Mouse (Mus musculus): ENCODE data around the gene Slc2a13. TPM values are rescaled to one million over a fixed set of nuclear protein-coding genes. Genes with fewer than 3 reads are reported as not detected.

Slc2a13 gene
- polyA plus RNA-seq, 1 experiment from 2014 or later: 2.3 TPM

- ATAC-seq (replicated peaks): no peak
- Histone ChIP-seq H3K9me3 (no peaks in the 10 kb centered on the region), H3K4me2 (replicated peaks) (no peak overlapping the region), H3K36me3 (no peaks in the 10 kb centered on the region), H3K27me3 (no peaks in the 10 kb centered on the region), H3K27ac (replicated peaks) (no peak overlapping the region), H3K9ac (replicated peaks) (no peak overlapping the region), H3K4me3 (no peak overlapping the region), H3K4me1 (no peaks in the 10 kb centered on the region)
- WGBS: 87% methylated on average over 4 of the region's 4 CpGs
Observed at GRCm38 (mm10) chr15:91495014-91495413, 78.0 kb downstream of the Slc2a13 start.

- Histone ChIP-seq H3K4me3 (no peak overlapping the region), H3K4me1 (no peaks in the 10 kb centered on the region), H3K27me3 (no peaks in the 10 kb centered on the region), H3K36me3 (no peaks in the 10 kb centered on the region), H3K27ac (replicated peaks) (no peak overlapping the region), H3K9me3 (no peaks in the 10 kb centered on the region), H3K4me2 (replicated peaks) (no peak overlapping the region), H3K9ac (replicated peaks) (no peak overlapping the region)
- ATAC-seq (replicated peaks): no peak
- 75% methylated on average over 14 of the region's 14 CpGs for WGBS
Observed at GRCm38 (mm10) chr15:91479924-91480615, 93.0 kb downstream of the Slc2a13 start.

GRCm38 (mm10) chr15:91477766-91478165 is 95.3 kb downstream of the Slc2a13 start:
- 0 out of 2 replicates have a peak, but pooled peaks cover 4% of the 10 kb centered on the region for H3K9me3 ChIP-seq
- no peaks in the 10 kb centered on the region for H3K36me3 ChIP-seq
- H3K4me3 ChIP-seq: no peak overlapping the region
- no peak overlapping the region for H3K4me2 ChIP-seq (replicated peaks)
- 31% methylated on average over 5 of the region's 5 CpGs for WGBS
- H3K27ac ChIP-seq (replicated peaks): no peak overlapping the region
- no peak overlapping the region for H3K9ac ChIP-seq (replicated peaks)
- 0 out of 2 replicates have a peak, but pooled peaks have one; percentile 38 for ATAC-seq (replicated peaks)
- no peaks in the 10 kb centered on the region for H3K4me1 ChIP-seq
- no peaks in the 10 kb centered on the region for H3K27me3 ChIP-seq

GRCm38 (mm10) chr15:91473690-91474409 is 99.2 kb downstream of the Slc2a13 start:
- no peaks in the 10 kb centered on the region for H3K36me3 ChIP-seq
- H3K27me3 ChIP-seq: no peaks in the 10 kb centered on the region
- H3K9me3 ChIP-seq: 0 out of 2 replicates have a peak, but pooled peaks cover 4% of the 10 kb centered on the region
- H3K4me1 ChIP-seq: no peaks in the 10 kb centered on the region
- H3K4me2 ChIP-seq (replicated peaks): no peak overlapping the region
- H3K27ac ChIP-seq (replicated peaks): no peak overlapping the region
- H3K9ac ChIP-seq (replicated peaks): no peak overlapping the region
- 91% methylated on average over 2 of the region's 2 CpGs for WGBS
- H3K4me3 ChIP-seq: no peak overlapping the region
- no peak for ATAC-seq (replicated peaks)

GRCm38 (mm10) chr15:91465331-91465730 is 107.7 kb downstream of the Slc2a13 start:
- no peaks in the 10 kb centered on the region for H3K36me3 ChIP-seq
- peaks cover 12% of the 10 kb centered on the region for H3K4me1 ChIP-seq
- H3K27me3 ChIP-seq: no peaks in the 10 kb centered on the region
- ATAC-seq (replicated peaks): no peak
- H3K9me3 ChIP-seq: no peaks in the 10 kb centered on the region
- no peak overlapping the region for H3K27ac ChIP-seq (replicated peaks)
- H3K4me2 ChIP-seq (replicated peaks): no peak overlapping the region
- 82% methylated on average over 3 of the region's 3 CpGs for WGBS
- no peak overlapping the region for H3K9ac ChIP-seq (replicated peaks)
- H3K4me3 ChIP-seq: no peak overlapping the region

- Histone ChIP-seq H3K27ac (replicated peaks) (no peak overlapping the region), H3K27me3 (no peaks in the 10 kb centered on the region), H3K9me3 (no peaks in the 10 kb centered on the region), H3K9ac (replicated peaks) (no peak overlapping the region), H3K4me3 (no peak overlapping the region), H3K4me2 (replicated peaks) (no peak overlapping the region), H3K4me1 (peaks cover 12% of the 10 kb centered on the region), H3K36me3 (no peaks in the 10 kb centered on the region)
- WGBS: 78% methylated on average over 10 of the region's 10 CpGs
- no peak for ATAC-seq (replicated peaks)
Observed at GRCm38 (mm10) chr15:91463857-91464435, 109.1 kb downstream of the Slc2a13 start.

- H3K4me1 ChIP-seq: peaks cover 12% of the 10 kb centered on the region
- no peak overlapping the region for H3K4me3 ChIP-seq
- 44% methylated on average over 16 of the region's 16 CpGs for WGBS
- H3K27ac ChIP-seq (replicated peaks): no peak overlapping the region
- H3K9me3 ChIP-seq: no peaks in the 10 kb centered on the region
- H3K36me3 ChIP-seq: no peaks in the 10 kb centered on the region
- no peak overlapping the region for H3K9ac ChIP-seq (replicated peaks)
- ATAC-seq (replicated peaks): no peak
- H3K27me3 ChIP-seq: no peaks in the 10 kb centered on the region
- no peak overlapping the region for H3K4me2 ChIP-seq (replicated peaks)
Observed at GRCm38 (mm10) chr15:91463026-91463661, 109.9 kb downstream of the Slc2a13 start.

- no peaks in the 10 kb centered on the region for H3K9me3 ChIP-seq
- no peak overlapping the region for H3K27ac ChIP-seq (replicated peaks)
- 32% methylated on average over 2 of the region's 2 CpGs for WGBS
- no peak for ATAC-seq (replicated peaks)
- no peak overlapping the region for H3K4me3 ChIP-seq
- H3K4me1 ChIP-seq: peaks cover 12% of the 10 kb centered on the region
- no peaks in the 10 kb centered on the region for H3K27me3 ChIP-seq
- H3K4me2 ChIP-seq (replicated peaks): no peak overlapping the region
- H3K36me3 ChIP-seq: no peaks in the 10 kb centered on the region
- no peak overlapping the region for H3K9ac ChIP-seq (replicated peaks)
Observed at GRCm38 (mm10) chr15:91461940-91462339, 111.1 kb downstream of the Slc2a13 start.

GRCm38 (mm10) chr15:91457202-91457601 is 115.9 kb downstream of the Slc2a13 start:
- Histone ChIP-seq H3K27ac (replicated peaks) (no peak overlapping the region), H3K9me3 (no peaks in the 10 kb centered on the region), H3K4me3 (no peak overlapping the region), H3K27me3 (no peaks in the 10 kb centered on the region), H3K36me3 (no peaks in the 10 kb centered on the region), H3K4me1 (0 out of 2 replicates have a peak, but pooled peaks cover 3% of the 10 kb centered on the region), H3K9ac (replicated peaks) (no peak overlapping the region), H3K4me2 (replicated peaks) (no peak overlapping the region)
- ATAC-seq (replicated peaks): no peak
- 89% methylated on average over 2 of the region's 2 CpGs for WGBS

- Histone ChIP-seq H3K4me1 (no peaks in the 10 kb centered on the region), H3K27me3 (no peaks in the 10 kb centered on the region), H3K4me2 (replicated peaks) (no peak overlapping the region), H3K27ac (replicated peaks) (no peak overlapping the region), H3K4me3 (no peak overlapping the region), H3K9me3 (peaks cover 7% of the 10 kb centered on the region; the same call in 1 of the 2 replicates), H3K9ac (replicated peaks) (no peak overlapping the region), H3K36me3 (no peaks in the 10 kb centered on the region)
- ATAC-seq (replicated peaks): no peak
- WGBS: 82% methylated on average over 6 of the region's 6 CpGs
Observed at GRCm38 (mm10) chr15:91445399-91445798, 127.7 kb downstream of the Slc2a13 start.

- ATAC-seq (replicated peaks): no peak
- Histone ChIP-seq H3K9me3 (no peaks in the 10 kb centered on the region), H3K4me3 (no peak overlapping the region), H3K4me2 (replicated peaks) (no peak overlapping the region), H3K27ac (replicated peaks) (no peak overlapping the region), H3K27me3 (no peaks in the 10 kb centered on the region), H3K4me1 (no peaks in the 10 kb centered on the region), H3K36me3 (no peaks in the 10 kb centered on the region), H3K9ac (replicated peaks) (no peak overlapping the region)
- WGBS: 69% methylated on average over 8 of the region's 8 CpGs
Observed at GRCm38 (mm10) chr15:91443449-91443848, 129.6 kb downstream of the Slc2a13 start.

GRCm38 (mm10) chr15:91439883-91440282 is 133.2 kb downstream of the Slc2a13 start:
- no peaks in the 10 kb centered on the region for H3K36me3 ChIP-seq
- H3K27me3 ChIP-seq: no peaks in the 10 kb centered on the region
- H3K9me3 ChIP-seq: no peaks in the 10 kb centered on the region
- H3K9ac ChIP-seq (replicated peaks): no peak overlapping the region
- no peak overlapping the region for H3K27ac ChIP-seq (replicated peaks)
- ATAC-seq (replicated peaks): 0 out of 2 replicates have a peak, but pooled peaks have one; percentile 46
- H3K4me3 ChIP-seq: no peak overlapping the region
- 83% methylated on average over 2 of the region's 2 CpGs for WGBS
- no peaks in the 10 kb centered on the region for H3K4me1 ChIP-seq
- no peak overlapping the region for H3K4me2 ChIP-seq (replicated peaks)

Data from forebrain, embryonic 15.5 days (tissue).